Mouse (Mus musculus) left cerebral cortex, adult 9 months (tissue): Measurements from ENCODE around the gene Gm14124.
"Not testable (repeated sequence)": the region's sequence is repeated elsewhere in the genome, so short reads cannot be mapped to it uniquely, and the experiment has no call there.

ENCODE experiments used
- DNase-seq, 2 experiments: peaks; one replicate each; pipeline ENCODE4 v3.0.0; 2022; ENCODE audit warnings: low spot score in 2 of 2

The Gm14124 gene

DNA sequence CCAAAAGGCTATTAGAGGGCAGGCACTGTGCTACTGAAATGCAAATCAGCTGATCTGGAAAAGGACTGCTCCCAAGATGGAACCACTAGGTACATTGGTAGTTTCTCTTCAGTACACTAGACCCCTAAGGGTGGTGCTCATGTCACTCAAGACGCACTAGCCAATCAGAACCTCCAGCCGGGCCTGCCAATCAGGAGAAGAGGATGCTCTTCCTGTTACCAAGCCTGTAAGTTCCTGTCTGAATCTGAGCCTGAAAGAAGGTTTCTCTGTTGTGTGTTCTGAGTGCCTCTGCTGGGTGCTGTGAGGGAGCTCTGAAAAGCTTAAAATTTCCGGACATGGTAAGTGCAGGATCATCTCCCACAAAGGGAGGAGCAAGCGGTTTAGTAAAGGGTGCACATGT, at the start of gene Gm14124:
Gm14124 (plus strand) TSS at position 227 of the 400 bp plus-strand sequence.
- not testable (repeated sequence) for DNase-seq

DNA sequence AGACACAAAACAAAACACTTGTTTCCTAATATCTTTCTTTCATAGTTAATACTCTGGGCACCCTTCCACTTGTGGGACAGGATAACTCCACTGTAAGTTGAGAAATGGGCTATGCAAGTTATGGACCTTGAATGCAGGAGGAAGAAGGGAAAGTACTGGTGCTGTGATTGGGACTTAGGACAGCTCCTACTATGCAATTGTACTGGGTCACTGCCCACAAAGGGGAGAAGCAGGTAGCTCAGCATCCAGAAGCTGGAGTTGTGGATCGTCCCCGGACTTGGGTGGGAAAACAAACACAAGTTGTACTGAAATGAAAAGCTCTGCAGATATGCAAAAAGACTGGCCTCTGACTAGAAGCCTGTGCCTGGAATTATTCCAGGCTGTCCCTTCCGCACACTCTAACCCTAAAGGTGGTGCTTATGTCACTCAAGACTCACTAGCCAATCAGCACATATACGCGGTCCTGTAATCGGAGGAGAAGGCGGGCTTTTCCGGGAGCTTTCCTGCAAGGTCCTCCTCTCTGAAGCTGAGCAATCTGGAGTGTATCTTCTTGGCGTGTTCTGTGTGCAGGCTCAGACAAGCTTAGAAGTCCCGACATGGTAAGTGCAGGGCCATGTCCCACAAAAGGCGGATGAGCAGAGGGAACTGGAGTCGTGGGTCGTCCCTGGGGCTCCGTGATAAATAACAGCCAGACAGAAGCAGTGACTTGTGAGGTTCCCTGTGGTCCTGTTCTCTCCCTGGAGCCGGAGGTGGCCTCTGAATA, 39.5 kb upstream of the Gm14124 start, which contains the start of gene Zfp937:
Zfp937 (plus strand) TSS at position 474 of the 763 bp plus-strand sequence.
- DNase-seq = peak; percentile 83 to 92

DNA sequence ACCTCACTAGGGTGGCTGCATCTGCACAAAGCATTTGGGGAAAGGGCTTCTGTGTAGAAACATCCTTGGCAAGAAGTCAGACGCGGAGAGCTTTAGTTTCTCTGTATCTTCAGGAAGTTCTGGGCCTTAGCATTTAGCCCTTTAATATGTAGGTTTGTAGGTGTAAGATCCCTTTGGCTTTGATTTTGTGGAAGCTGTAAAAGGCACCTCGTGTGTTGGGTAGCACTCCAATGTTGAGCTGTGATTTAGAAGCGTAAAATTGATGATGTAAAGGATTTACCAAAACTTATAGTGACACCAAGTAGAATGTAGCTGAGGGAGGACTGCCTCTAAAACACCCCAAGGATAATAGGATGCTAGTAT, 39.0 kb upstream of the Gm14124 start:
- DNase-seq = not testable (repeated sequence)

DNA sequence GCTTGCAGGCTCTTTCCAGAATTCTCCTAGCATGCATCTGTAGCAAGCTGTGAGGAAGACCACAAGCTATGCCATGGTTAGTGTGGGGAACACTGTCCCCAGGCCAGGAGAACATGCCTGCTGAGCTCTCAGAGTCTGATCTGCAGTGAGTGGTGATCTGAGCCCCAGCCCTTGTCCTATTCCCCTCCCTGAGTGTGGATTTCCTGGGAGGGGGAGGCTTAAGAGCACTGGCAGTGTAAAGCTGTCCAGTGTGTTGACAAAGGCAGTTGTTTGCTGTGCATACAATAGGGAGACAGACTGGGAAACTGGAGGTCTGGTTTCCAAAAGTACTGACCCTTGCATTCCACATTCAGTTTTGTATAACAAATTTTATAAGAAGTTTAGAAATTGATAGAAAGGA, 34.1 kb upstream of the Gm14124 start:
- not testable (repeated sequence) for DNase-seq

DNA sequence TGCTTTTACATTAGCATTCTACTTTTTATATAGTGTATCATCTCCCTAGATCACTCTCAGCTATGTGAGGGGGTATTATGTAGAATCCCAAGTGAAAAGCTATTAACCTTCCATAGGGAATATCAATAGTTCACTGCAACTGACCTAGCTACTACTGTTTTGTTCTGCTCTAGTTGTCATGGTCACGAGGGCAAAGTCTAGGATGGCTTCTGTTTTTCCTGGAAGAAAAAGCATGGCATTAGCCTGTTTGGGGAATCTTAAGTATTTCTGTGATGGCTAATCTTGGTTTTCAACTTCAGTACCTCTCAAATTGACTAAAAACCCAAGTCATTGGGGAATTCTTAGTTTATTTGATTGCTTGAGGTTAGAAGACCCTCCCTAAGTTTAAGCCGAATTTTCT, 14.1 kb upstream of the Gm14124 start:
- no peak for DNase-seq

DNA sequence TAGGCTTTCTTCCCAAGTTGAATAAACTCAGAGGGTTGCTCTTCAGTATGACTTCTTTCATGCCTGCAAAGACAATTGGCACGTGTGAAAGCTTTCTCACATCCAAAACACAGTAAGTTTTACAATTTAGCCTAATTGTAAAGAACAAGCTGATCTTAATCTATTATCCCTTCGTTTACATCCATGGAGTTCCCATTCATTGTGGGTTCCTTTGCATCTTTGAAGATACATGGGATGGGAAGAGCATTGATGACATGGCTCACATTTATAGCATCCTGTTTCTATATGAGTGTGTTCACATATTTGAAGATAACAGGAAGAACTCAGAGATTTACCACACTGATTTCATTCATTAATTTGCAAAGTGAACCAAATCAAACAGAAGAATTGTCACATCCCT, 1.8 kb upstream of the Gm14124 start, which contains the start of gene Gm21994:
Gm21994 (minus strand) TSS at position 101 of the 400 bp plus-strand sequence.
- DNase-seq = not testable (repeated sequence)

DNA sequence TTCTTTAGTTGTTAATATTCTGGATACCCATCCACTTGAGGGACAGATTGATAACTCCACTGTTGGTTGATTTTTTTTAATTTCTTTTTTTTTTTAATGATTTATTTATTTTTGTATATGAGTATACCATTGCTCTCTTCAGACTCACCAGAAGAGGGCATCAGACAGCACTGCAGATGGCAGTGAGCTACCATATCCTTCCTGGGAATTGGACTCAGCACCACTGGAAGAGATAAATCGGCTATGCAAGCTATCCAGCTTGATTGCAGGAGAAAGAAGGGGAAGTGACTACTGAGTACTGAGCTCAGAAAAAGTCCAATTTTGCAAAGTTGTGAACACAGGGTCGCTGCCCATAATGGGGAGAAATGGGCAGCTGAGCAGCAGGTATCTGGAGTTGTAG, 456 bp upstream of the Gm14124 start:
- not testable (repeated sequence) for DNase-seq

DNA sequence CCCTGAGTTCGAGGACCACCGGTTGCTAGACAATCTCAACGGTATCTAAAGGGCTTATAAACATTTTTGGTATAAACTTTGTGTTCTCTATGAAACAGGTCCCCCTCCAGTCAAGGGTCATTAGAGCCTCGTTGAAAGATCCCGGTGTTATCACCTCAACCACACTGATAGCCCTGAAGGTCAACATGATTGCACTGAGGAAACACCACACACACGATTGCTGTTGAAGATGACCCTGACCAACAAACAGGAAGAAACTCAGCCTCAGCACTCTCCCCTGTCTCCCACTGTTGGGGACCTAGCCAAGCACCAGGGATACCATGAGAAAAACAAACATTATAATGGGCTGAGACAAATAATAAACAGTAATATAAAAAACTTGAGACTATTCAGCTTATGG, 36.4 kb downstream of the Gm14124 start:
- no peak for DNase-seq

DNA sequence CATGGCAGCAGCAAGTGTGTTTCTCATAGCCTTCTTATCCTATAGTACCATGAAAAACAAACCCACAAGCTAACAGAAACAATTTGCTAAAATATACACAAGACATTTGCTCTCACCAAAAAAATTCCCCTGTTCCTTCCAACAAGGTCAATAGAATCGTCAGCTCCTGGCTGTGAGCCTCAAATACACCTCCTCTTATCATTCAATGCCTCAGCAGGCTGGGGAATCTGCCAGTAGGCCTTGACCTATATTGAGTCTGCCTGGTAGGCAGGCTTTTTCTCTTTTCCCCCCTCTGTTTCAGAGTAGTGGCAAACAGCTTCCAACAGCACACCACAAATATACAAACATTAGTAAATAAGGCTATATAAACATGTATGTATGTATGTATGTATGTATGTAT, 41.8 kb downstream of the Gm14124 start:
- DNase-seq = no peak

DNA sequence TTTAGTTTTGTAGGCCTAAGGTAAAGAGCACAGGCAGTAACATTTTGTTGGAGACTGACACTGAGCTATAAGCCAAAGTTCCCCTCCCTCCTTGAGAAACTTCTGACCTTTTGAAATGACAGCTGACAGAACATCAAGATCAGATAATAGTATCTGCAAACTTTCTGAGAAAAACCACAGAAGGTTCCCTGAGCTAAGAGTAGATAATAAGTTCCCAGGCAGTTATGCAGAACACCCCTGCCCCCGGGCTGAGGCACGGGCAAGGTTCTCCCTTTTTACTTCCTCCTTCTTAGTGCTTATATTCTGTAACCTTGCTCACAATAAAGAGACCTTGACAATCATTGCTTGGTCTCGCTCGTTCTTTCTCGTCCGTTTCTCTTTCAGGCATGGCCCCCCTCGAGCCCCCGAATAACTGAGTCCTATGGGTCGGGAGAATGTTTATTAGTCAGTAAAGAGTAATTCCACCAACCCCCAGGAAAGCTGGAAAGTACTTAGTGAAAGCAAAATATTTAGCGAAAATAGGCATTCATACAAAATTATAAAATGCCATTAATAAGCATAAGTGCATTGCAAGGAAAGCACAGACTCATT, 50.0 kb downstream of the Gm14124 start:
- no peak for DNase-seq

DNA sequence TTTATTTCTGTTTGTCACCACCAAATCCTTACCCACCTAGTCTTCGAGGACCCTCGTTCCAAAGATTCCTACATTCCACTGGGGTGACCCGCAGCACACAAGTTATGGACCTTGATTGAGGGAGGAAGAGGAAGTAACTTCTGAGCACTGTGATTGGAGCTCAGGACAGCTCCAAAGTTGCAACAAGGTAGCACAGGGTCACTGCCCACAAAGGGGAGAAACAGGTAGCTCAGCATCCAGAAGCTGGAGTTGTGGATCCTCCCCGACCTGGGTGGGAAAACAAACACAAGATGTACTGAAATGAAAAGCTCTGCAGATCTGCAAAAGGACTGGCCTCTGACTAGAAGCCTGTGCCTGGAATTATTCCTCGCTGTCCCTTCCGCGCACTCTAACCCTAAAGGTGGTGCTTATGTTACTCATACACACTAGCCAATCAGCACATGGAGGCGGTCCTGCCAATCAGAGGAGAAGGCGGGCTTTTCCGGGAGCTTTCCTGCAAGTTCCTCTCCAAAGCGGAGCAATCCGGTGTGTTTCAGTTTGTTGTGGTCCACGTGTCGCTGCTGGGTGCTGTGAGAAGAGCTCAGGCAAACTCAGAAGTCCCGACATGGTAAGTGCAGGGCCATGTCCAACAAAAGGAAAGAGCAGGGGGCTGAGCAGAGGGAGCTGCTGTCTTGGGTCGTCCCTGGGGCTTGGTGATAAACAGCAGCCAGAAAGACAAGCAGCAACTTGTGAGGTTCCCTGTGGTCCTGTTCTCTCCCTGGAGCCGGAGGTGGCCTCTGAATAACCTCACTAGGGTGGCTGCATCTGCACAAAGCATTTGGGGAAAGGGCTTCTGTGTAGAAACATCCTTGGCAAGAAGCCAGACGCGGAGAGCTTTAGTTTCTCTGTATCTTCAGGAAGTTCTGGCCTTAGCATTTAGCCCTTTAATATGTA, 53.9 kb downstream of the Gm14124 start:
- peak; percentile 79 to 94 for DNase-seq

DNA sequence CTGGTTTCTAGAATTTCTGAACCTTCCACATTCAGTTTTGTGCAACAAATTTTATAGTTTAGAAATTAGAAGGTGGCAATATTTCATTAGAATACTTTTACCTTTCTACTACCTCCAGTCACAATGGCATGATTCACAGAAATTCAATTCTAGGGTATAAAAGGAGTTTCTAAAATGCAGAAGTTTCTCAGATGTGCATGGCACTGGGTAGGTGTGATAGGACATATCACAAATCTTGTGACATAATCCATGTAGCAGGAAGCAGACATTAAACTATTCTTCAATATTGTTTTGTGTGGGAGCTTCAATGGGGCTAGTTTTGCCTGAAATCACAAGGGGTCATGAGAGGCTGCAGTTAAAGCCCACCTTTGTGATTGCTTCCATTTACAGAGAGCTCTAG, 58.8 kb downstream of the Gm14124 start:
- DNase-seq = no peak

DNA sequence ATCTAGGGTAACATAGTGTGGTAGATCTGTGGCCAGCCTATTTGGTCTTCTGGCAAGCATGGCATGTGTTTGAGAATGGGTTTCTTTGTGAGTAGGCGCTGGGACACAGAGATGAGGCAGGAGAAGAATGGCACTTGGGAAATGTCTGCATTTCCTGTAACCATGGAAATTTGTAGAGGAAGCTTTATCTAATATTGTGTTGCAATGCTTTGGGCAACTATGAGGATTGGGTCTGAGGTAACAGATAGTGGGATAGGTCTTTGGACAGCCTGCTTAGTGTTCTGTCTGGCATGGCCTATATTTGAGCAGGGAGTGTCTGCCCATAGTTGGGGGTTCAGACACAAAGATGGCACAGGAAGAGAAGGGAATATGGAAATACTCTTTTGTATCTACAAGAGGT, 61.7 kb downstream of the Gm14124 start:
- DNase-seq = no peak
